Mouse (Mus musculus) myocyte (in vitro differentiated cells): ENCODE measurements around the gene Steap2. TPM values are rescaled to one million over a fixed set of nuclear protein-coding genes. Genes with fewer than 3 reads are reported as not detected.

Experiments used
- H3K27me3 ChIP-seq: one replicate; pipeline ENCODE4 v1.6.1; 2011; ENCODE audit not compliant: control insufficient read depth, insufficient read depth, insufficient read length
- H3K36me3 ChIP-seq: one replicate; pipeline ENCODE4 v1.6.1; 2011; ENCODE audit not compliant: control insufficient read depth, insufficient read depth
- H3K4me2 ChIP-seq: one replicate; pipeline ENCODE4 v1.6.1; 2011; ENCODE audit warnings: low read depth, control low read depth
- H3K4me3 ChIP-seq: one replicate; pipeline ENCODE4 v1.5.1; 2011; ENCODE audit warnings: mild to moderate bottlenecking, control low read depth, moderate library complexity
- H3K79me2 ChIP-seq: one replicate; pipeline ENCODE4 v1.6.1; 2011; ENCODE audit not compliant: control insufficient read depth, insufficient read depth
- H3ac ChIP-seq: one replicate; pipeline ENCODE4 v1.6.1; 2011; ENCODE audit not compliant: control insufficient read depth, insufficient read length
- CEBPB ChIP-seq: IDR thresholded peaks from 2 replicates; pipeline ENCODE4 v1.6.1; 2011; ENCODE audit warnings: mild to moderate bottlenecking, moderate library complexity; ENCODE audit not compliant: poor library complexity, insufficient read depth, severe bottlenecking
- E2F4 ChIP-seq: IDR thresholded peaks from one replicate; pipeline ENCODE4 v1.6.1; 2011; ENCODE audit warnings: mild to moderate bottlenecking, control low read depth, moderate library complexity; ENCODE audit not compliant: insufficient read depth
- MAX ChIP-seq: IDR thresholded peaks from one replicate; pipeline ENCODE4 v1.6.1; 2011; ENCODE audit warnings: low read depth, mild to moderate bottlenecking, control low read depth
- MYOD1 ChIP-seq, 3 experiments: IDR thresholded peaks; one replicate each; pipeline ENCODE4 v1.6.1; 2011; ENCODE audit warnings: control low read depth in 2 of 3, low read depth in 2 of 3, mild to moderate bottlenecking in 2 of 3, moderate library complexity in 1 of 3; ENCODE audit not compliant: insufficient read length in 2 of 3, control insufficient read depth in 1 of 3
- MYOG ChIP-seq, 3 experiments: IDR thresholded peaks; one replicate each; pipeline ENCODE4 v1.6.1; 2011; ENCODE audit warnings: control low read depth in 2 of 3, low read depth in 2 of 3, mild to moderate bottlenecking in 2 of 3; ENCODE audit not compliant: insufficient read length in 2 of 3, control insufficient read depth in 1 of 3, insufficient read depth in 1 of 3
- POLR2A ChIP-seq: IDR thresholded peaks from one replicate; pipeline ENCODE4 v1.6.1; 2011; ENCODE audit warnings: low read depth, mild to moderate bottlenecking, control low read depth, moderate library complexity; ENCODE audit not compliant: insufficient read length
- POLR2AphosphoS2 ChIP-seq: IDR thresholded peaks from one replicate; pipeline ENCODE4 v1.6.1; 2011; ENCODE audit warnings: low read depth, control low read depth; ENCODE audit not compliant: insufficient read length
- REST ChIP-seq: IDR thresholded peaks from one replicate; pipeline ENCODE4 v1.6.1; 2011; ENCODE audit warnings: mild to moderate bottlenecking, control low read depth, moderate library complexity; ENCODE audit not compliant: insufficient read depth, insufficient read length
- SRF ChIP-seq: IDR thresholded peaks from one replicate; pipeline ENCODE4 v1.6.1; 2011; ENCODE audit warnings: low read depth; ENCODE audit not compliant: control insufficient read depth, insufficient read length
- TCF12 ChIP-seq: IDR thresholded peaks from one replicate; pipeline ENCODE4 v1.6.1; 2011; ENCODE audit warnings: mild to moderate bottlenecking, control low read depth; ENCODE audit not compliant: poor library complexity, insufficient read depth, severe bottlenecking
- TCF3 ChIP-seq: IDR thresholded peaks from one replicate; pipeline ENCODE4 v1.6.1; 2011; ENCODE audit warnings: low read depth, control low read depth; ENCODE audit not compliant: insufficient read length
- USF1 ChIP-seq: IDR thresholded peaks from one replicate; pipeline ENCODE4 v1.6.1; 2011; ENCODE audit warnings: low read depth, mild to moderate bottlenecking, control low read depth, moderate library complexity
- polyA plus RNA-seq: library from polyadenylated mRNA; unstranded; fragments of >200 nt; fragmentation: generic; extraction: Trizol; gene quantifications from one replicate; pipeline ENCODE4 v1.2.1, GENCODE M21; 2012; ENCODE audit warnings: missing spikeins

Gene Steap2
- polyA plus RNA-seq, 1 experiment = 15.5 TPM

GRCm38 (mm10) chr5:5658680-5659079 lies 35.7 kb downstream of the Steap2 start:
- TF ChIP-seq TCF12 (no peak), MAX (no peak), MYOG (IDR thresholded peaks at IDR 0.05; ENCODE audit: control insufficient read depth in 1 of 3, insufficient read depth in 1 of 3, insufficient read length in 2 of 3, low read depth in 2 of 3) (no peak), CEBPB (no peak), E2F4 (no peak), SRF (no peak), REST (no peak)
- Histone ChIP-seq H3K4me2 (no peak overlapping the region), H3ac (no peak overlapping the region), H3K79me2 (no peaks in the 10 kb centered on the region), H3K36me3 (no peaks in the 10 kb centered on the region), H3K4me3 (no peak overlapping the region), H3K27me3 (no peaks in the 10 kb centered on the region)

- H3K4me3 ChIP-seq = no peak overlapping the region
- TF ChIP-seq REST (no peak), MYOG (IDR thresholded peaks at IDR 0.05; ENCODE audit: control insufficient read depth in 1 of 3, insufficient read depth in 1 of 3, insufficient read length in 2 of 3, low read depth in 2 of 3) (no peak), TCF12 (no peak)
- H3K27me3 ChIP-seq = no peaks in the 10 kb centered on the region
- H3ac ChIP-seq = no peak overlapping the region
- H3K36me3 ChIP-seq = no peaks in the 10 kb centered on the region
- no peak overlapping the region for H3K4me2 ChIP-seq
- H3K79me2 ChIP-seq = no peaks in the 10 kb centered on the region
Measured at GRCm38 (mm10) chr5:5657932-5658331, 36.4 kb downstream of the Steap2 start.

- Histone ChIP-seq H3K27me3 (no peaks in the 10 kb centered on the region), H3K79me2 (no peaks in the 10 kb centered on the region), H3K4me2 (peak overlapping the region; percentile 76), H3ac (no peak overlapping the region), H3K36me3 (no peaks in the 10 kb centered on the region), H3K4me3 (no peak overlapping the region)
- peak in 2 of 3 experiments; percentile 12 to 20 for TF ChIP-seq MYOD1 (IDR thresholded peaks at IDR 0.05; ENCODE audit: control insufficient read depth in 1 of 3, insufficient read length in 2 of 3, low read depth in 2 of 3)
- peak; percentile 88; the same call in 1 of the 2 replicates for TF ChIP-seq CEBPB
- TF ChIP-seq USF1 = no peak
Measured at GRCm38 (mm10) chr5:5648817-5649569, 45.4 kb downstream of the Steap2 start.

- no peaks in the 10 kb centered on the region for H3K79me2 ChIP-seq
- H3K27me3 ChIP-seq = no peaks in the 10 kb centered on the region
- TF ChIP-seq USF1 (no peak), CEBPB (no peak), TCF12 (no peak), POLR2A (no peak), E2F4 (no peak), TCF3 (no peak), MAX (no peak), SRF (no peak), MYOG (IDR thresholded peaks at IDR 0.05; ENCODE audit: control insufficient read depth in 1 of 3, insufficient read depth in 1 of 3, insufficient read length in 2 of 3, low read depth in 2 of 3) (no peak), POLR2AphosphoS2 (no peak), REST (no peak), MYOD1 (IDR thresholded peaks at IDR 0.05; ENCODE audit: control insufficient read depth in 1 of 3, insufficient read length in 2 of 3, low read depth in 2 of 3) (no peak)
- H3K4me3 ChIP-seq = no peak overlapping the region
- H3K36me3 ChIP-seq = no peaks in the 10 kb centered on the region
- H3K4me2 ChIP-seq = no peak overlapping the region
- no peak overlapping the region for H3ac ChIP-seq
Measured at GRCm38 (mm10) chr5:5646173-5646572, 48.2 kb downstream of the Steap2 start.

- H3K4me3 ChIP-seq = no peak overlapping the region
- H3ac ChIP-seq = no peak overlapping the region
- no peak overlapping the region for H3K4me2 ChIP-seq
- H3K79me2 ChIP-seq = no peaks in the 10 kb centered on the region
- no peaks in the 10 kb centered on the region for H3K27me3 ChIP-seq
- TF ChIP-seq TCF12 = no peak
- TF ChIP-seq CEBPB = no peak
- no peak for TF ChIP-seq REST
- TF ChIP-seq MYOD1 (IDR thresholded peaks at IDR 0.05; ENCODE audit: control insufficient read depth in 1 of 3, insufficient read length in 2 of 3, low read depth in 2 of 3) = no peak
- no peaks in the 10 kb centered on the region for H3K36me3 ChIP-seq
Measured at GRCm38 (mm10) chr5:5638496-5638895, 55.9 kb downstream of the Steap2 start.
